Mouse (Mus musculus) layer of hippocampus, adult 8-10 months (tissue): ENCODE measurements around the gene Spin2f. TPM values are rescaled to one million over a fixed set of nuclear protein-coding genes. Genes with fewer than 3 reads are reported as not detected.
"Not testable (repeated sequence)": the region's sequence is repeated elsewhere in the genome, so short reads cannot be mapped to it uniquely, and the experiment has no call there.

Source experiments
- DNase-seq, 2 experiments: peaks; one replicate each; pipeline ENCODE4 v3.0.0; 2022; ENCODE audit warnings: low spot score in 2 of 2
- total RNA-seq, 4 experiments: library from RNA; stranded (reverse); gene quantifications; 2 replicates each; pipeline ENCODE4 v1.2.4; 2022

Spin2f gene
- total RNA-seq, result not detected

DNA sequence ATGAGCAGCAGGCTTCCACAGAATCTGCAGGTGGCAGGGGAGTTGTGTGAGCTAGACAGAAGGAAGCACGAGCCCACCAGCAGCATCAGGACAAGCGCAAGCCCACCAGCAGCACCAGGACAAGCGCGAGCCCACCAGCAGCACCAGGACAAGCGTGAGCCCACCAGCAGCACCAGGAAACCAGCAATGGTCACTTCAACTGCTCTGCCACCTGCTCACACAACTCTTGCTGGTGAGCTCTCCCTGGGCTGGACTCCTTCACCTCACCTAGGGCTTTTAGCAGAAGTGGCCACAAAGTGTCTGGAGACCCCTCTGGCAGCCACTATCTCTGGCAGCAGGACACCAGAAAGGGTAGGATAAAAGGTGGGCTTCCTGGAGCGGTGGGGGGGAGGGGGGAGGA lies at the start of gene Spin2f:
Gene Spin2f, plus strand, starts transcription at position 301 of the 400 bp plus-strand sequence.
- not testable (repeated sequence) for DNase-seq

DNA sequence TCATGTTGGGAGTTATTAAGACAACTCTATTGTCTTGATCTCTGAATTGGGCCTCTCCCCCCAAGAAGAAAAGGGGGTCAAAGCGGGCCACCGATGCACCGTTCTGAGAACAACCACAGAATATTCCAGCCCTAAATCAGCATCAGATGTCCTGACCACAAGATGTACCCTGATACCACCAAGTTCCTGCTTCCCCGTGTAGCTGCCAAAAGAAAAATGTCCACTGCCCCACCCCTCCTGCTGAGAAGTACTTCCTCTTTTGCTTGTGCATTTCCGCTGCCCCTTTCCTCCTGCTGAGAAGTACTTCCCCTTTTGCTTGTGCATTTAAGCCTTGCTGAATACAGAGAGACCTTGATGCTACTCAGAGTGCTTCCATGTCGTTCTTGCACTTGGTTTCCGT lies 41.6 kb upstream of the Spin2f start:
- not testable (repeated sequence) for DNase-seq

DNA sequence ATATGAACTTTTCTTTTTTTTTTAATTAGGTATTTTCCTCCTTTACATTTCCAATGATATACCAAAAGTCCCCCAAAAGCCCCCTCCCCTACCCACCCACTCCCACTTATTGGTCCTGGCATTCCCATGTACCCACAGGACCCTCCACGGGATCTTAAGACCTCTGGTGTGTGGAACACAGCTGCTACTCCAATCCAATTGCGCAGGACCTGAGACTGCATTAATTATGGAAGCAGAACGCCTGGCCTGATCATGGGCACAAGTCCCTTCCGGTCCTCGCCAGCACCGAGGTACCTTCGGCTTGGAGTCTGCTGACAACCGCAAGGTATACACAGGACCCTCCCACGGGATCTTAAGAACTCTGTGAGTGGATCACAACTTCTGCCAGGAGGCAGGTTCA lies 30.2 kb upstream of the Spin2f start:
- not testable (repeated sequence) for DNase-seq

DNA sequence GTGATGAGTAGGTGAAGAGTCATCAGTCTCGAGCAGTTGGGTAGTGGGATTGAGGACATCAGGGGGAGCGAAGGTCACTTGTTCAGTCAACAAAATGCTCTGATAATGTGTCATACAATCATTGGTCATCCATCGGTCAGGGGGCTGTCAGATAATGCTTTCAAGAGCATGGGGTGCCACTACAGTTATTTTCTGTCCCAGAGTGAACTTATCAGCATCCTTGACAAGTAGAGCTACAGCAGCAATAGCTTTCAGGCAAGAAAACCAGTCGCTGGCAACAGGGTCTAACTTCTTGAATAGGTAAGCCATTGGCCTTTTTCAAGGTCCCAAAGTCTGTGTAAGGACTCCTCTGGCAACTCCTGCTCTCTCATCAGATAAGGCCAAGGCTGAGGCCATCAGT lies 18.6 kb upstream of the Spin2f start:
- not testable (repeated sequence) for DNase-seq

DNA sequence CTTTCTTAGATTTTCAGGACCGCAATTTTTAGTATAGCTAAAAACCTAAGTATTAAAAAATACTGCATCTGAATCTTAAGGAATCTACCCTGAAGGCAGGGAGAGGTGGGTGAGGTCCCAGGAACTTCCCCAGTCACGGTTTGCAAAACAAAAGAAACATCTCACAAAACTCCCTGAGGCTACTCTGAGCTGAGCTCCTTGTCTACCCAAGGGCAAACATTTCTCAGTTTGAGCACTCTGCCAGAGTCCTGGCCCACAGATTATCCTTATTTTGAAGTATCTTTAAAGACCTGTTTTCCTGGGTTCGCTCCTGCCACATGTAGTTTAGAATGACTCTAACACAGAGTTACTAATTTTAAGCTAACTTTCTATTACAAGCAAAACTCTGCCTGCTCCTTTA lies 11.9 kb upstream of the Spin2f start:
- DNase-seq, result not testable (repeated sequence)

Other genes with a start within 250 kb of the Spin2f start
- gene Btbd35f29, start 136.2 kb upstream of the Spin2f start, total RNA-seq, result not detected
- not detected for gene Btbd35f26, start 82.6 kb downstream of the Spin2f start, total RNA-seq
- not detected for gene Btbd35f19, start 130.0 kb downstream of the Spin2f start, total RNA-seq